18 mouse cellular contexts compared by ENCODE assay signal in genomic region chr14:97976091-97976490, GRCm38 (mm10).
"Had no signal": no experiment of that assay in that cellular context is flagged by ENCODE, and none has a peak within 500 bp of the region (broad histone marks: within the 10 kb centered on the region; RNA-seq: fewer than 3 reads in every experiment).

No protein-coding gene starts in this region.

- H3K27me3 ChIP-seq: kidney, embryonic 15.5 days; limb, embryonic 12.5 days; liver, embryonic 13.5 days; lung, embryonic 15.5 days; megakaryocyte, embryonic 14.5 days; midbrain, embryonic 13.5 days had no signal

- H3K4me3 ChIP-seq: kidney, embryonic 15.5 days; limb, embryonic 12.5 days; liver, embryonic 13.5 days; lung, embryonic 15.5 days; megakaryocyte, embryonic 14.5 days; midbrain, embryonic 13.5 days; myocyte had no signal

- ATAC-seq: liver, postnatal 0 days; midbrain, embryonic 13.5 days had no signal

- H3K27ac ChIP-seq: kidney, embryonic 15.5 days; limb, embryonic 12.5 days; liver, embryonic 13.5 days; lung, embryonic 15.5 days; macrophage; midbrain, embryonic 13.5 days had no signal

- H3K36me3 ChIP-seq: kidney, embryonic 15.5 days; limb, embryonic 12.5 days; liver, embryonic 13.5 days; lung, embryonic 15.5 days; midbrain, embryonic 13.5 days had no signal

- H3K4me2 ChIP-seq: kidney, embryonic 15.5 days; limb, embryonic 12.5 days; liver, embryonic 13.5 days; lung, embryonic 15.5 days; midbrain, embryonic 13.5 days had no signal

- DNase-seq: kidney, adult 2 months; kidney, postnatal 14 days; layer of hippocampus, adult 9-11 months; layer of hippocampus, postnatal 36 days; liver; liver, embryonic 13.5 days; liver, postnatal 0 days; lung, postnatal 14 days; right cerebral cortex, adult 18-20 months; right cerebral cortex, postnatal 25 days; thymus, postnatal 36 days had no signal

- H3K9ac ChIP-seq: kidney, embryonic 15.5 days; limb, embryonic 12.5 days; liver, embryonic 13.5 days; liver, postnatal 0 days; lung, embryonic 15.5 days; midbrain, embryonic 13.5 days had no signal

- H3K9me3 ChIP-seq: kidney, embryonic 15.5 days; limb, embryonic 12.5 days; liver, embryonic 13.5 days; lung, embryonic 15.5 days; megakaryocyte, embryonic 14.5 days; midbrain, embryonic 13.5 days had no signal

- H3K4me1 ChIP-seq: liver, embryonic 13.5 days; lung, embryonic 15.5 days; megakaryocyte, embryonic 14.5 days had no signal
